Mouse (Mus musculus) small intestine, adult 2 months (tissue): ENCODE measurements around the gene Prps1.

Experiments
- CTCF ChIP-seq: fragments of 200-500 bp; IDR thresholded peaks from 2 replicates; pipeline ENCODE4 v1.5.1; 2012; ENCODE audit warnings: low read depth, mild to moderate bottlenecking, control low read depth, inconsistent platforms, low read length, moderate library complexity, mixed read lengths; ENCODE audit not compliant: insufficient replicate concordance, insufficient read length; ENCODE audit errors: extremely low read depth
- POLR2A ChIP-seq: fragments of 200-500 bp; IDR thresholded peaks from 2 replicates; pipeline ENCODE4 v1.6.1; 2012; ENCODE audit warnings: low read depth, mild to moderate bottlenecking, control low read depth, inconsistent platforms, low read length, moderate library complexity

- TF ChIP-seq CTCF (no peak), POLR2A (no peak)
These were observed 1.1 kb downstream of the Prps1 start for GRCm38 (mm10) chrX:140457502-140457901.
